Mouse (Mus musculus) ES-E14 (cell line): ENCODE results near the gene Ltf. TPM values are rescaled to one million over a fixed set of nuclear protein-coding genes. Genes with fewer than 3 reads are reported as not detected.

Experiments used
- DNase-seq: peaks from one replicate; pipeline ENCODE4 v3.0.0-alpha.2; 2013; ENCODE audit warnings: low read depth, low spot score
- H3K27ac ChIP-seq: 2 replicates; pipeline ENCODE4 v1.5.1; 2012; ENCODE audit warnings: low read depth, mild to moderate bottlenecking, low read length, moderate library complexity, mixed read lengths; ENCODE audit not compliant: poor library complexity, insufficient read depth, severe bottlenecking
- H3K36me3 ChIP-seq: 2 replicates; pipeline ENCODE4 v1.6.1; 2012; ENCODE audit warnings: mild to moderate bottlenecking, low read length, moderate library complexity, mixed read lengths; ENCODE audit not compliant: control insufficient read depth, poor library complexity, insufficient read depth, severe bottlenecking
- H3K4me1 ChIP-seq, 2 experiments: fragments of 150-350 bp in 1 of 2; sonication (generic) in 1 of 2; 2 replicates each; pipeline ENCODE4 v1.6.1; 2012; ENCODE audit warnings: low read length in 2 of 2, mild to moderate bottlenecking in 1 of 2, mixed read lengths in 1 of 2; ENCODE audit not compliant: control insufficient read depth in 2 of 2, insufficient read depth in 2 of 2, poor library complexity in 1 of 2
- H3K4me3 ChIP-seq, 2 experiments: fragments of 150-350 bp in 1 of 2; sonication (generic) in 1 of 2; 2 replicates each; pipeline ENCODE4 v1.5.1; 2012; ENCODE audit warnings: low read length in 2 of 2, low read depth in 1 of 2, mild to moderate bottlenecking in 1 of 2, mixed read lengths in 1 of 2; ENCODE audit not compliant: insufficient read depth in 1 of 2, poor library complexity in 1 of 2, severe bottlenecking in 1 of 2
- H3K9ac ChIP-seq: 2 replicates; pipeline ENCODE4 v1.6.1; 2012; ENCODE audit warnings: low read depth, mild to moderate bottlenecking, low read length, mixed read lengths; ENCODE audit not compliant: poor library complexity, insufficient read depth, severe bottlenecking
- H3K9me3 ChIP-seq: fragments of 150-350 bp; sonication (generic); 2 replicates; pipeline ENCODE4 v1.6.1; 2012; ENCODE audit warnings: low read depth, mild to moderate bottlenecking, low read length; ENCODE audit not compliant: control insufficient read depth, insufficient read depth
- CHD2 ChIP-seq: IDR thresholded peaks from 2 replicates; pipeline ENCODE4 v1.6.1; 2014; ENCODE audit warnings: mild to moderate bottlenecking, low read depth, low read length, inconsistent platforms
- HCFC1 ChIP-seq: IDR thresholded peaks from 2 replicates; pipeline ENCODE4 v1.6.1; 2012; ENCODE audit warnings: low read length, inconsistent platforms, borderline replicate concordance; ENCODE audit not compliant: insufficient read depth
- MAFK ChIP-seq: IDR thresholded peaks from 2 replicates; pipeline ENCODE4 v1.6.1; 2014; ENCODE audit warnings: mild to moderate bottlenecking, low read depth, low read length, inconsistent platforms; ENCODE audit not compliant: insufficient read depth
- ZC3H11A ChIP-seq: IDR thresholded peaks from 2 replicates; pipeline ENCODE4 v1.6.1; 2012; ENCODE audit warnings: low read depth, mild to moderate bottlenecking, inconsistent platforms, low read length, borderline replicate concordance
- ZNF384 ChIP-seq: IDR thresholded peaks from 2 replicates; pipeline ENCODE4 v1.6.1; 2012; ENCODE audit warnings: low read depth, low read length, inconsistent platforms
- in situ Hi-C, 2 experiments: fragments of 600-800 bp; cut with MboI; formaldehyde crosslinking; loops; one replicate each; pipeline ENCODE4 v1.15.1; 2025; ENCODE audit warnings: low sequenced_read_pairs in 2 of 2, inconsistent platforms in 1 of 2; ENCODE audit not compliant: unreplicated experiment in 2 of 2
- total RNA-seq: library from RNA; depleted of rRNA; stranded (reverse); fragments of 300-350 nt; gene quantifications from 2 replicates; pipeline ENCODE4 v1.2.3, GENCODE M21; 2012; rRNA removed

The Ltf gene
- total RNA-seq, 1 experiment: not detected

GRCm38 (mm10) chr9:111087960-111088359 lies 68.9 kb downstream of the Ltf start:
- TF ChIP-seq HCFC1 (no peak), MAFK (no peak), ZNF384 (no peak), ZC3H11A (no peak), CHD2 (no peak)
- Histone ChIP-seq H3K4me3 (no peak overlapping the region), H3K9me3 (no peaks in the 10 kb centered on the region), H3K36me3 (no peaks in the 10 kb centered on the region), H3K9ac (no peak overlapping the region), H3K4me1 (peaks cover 0 to 14% of the 10 kb centered on the region in 2 experiments; a peak in 3 of 4 replicates), H3K27ac (no peak overlapping the region)
- in situ Hi-C loops: no loop called here
- no peak for DNase-seq

GRCm38 (mm10) chr9:111088886-111089285 lies 69.8 kb downstream of the Ltf start:
- in situ Hi-C loops: no loop called here
- no peaks in the 10 kb centered on the region for H3K9me3 ChIP-seq
- H3K36me3 ChIP-seq: no peaks in the 10 kb centered on the region
- no peak for DNase-seq
- no peak overlapping the region for H3K4me3 ChIP-seq
- no peak overlapping the region for H3K9ac ChIP-seq
- H3K27ac ChIP-seq: no peak overlapping the region
- TF ChIP-seq MAFK: no peak
- TF ChIP-seq ZC3H11A: no peak
- no peak for TF ChIP-seq CHD2
- no peak for TF ChIP-seq HCFC1
- no peak for TF ChIP-seq ZNF384
- peaks cover 0 to 14% of the 10 kb centered on the region in 2 experiments; a peak in 3 of 4 replicates for H3K4me1 ChIP-seq

Other genes starting within 250 kb of the Ltf start
- gene Prss42, start 221.1 kb upstream of the Ltf start, total RNA-seq: 7.5 and 14.8 TPM in 2 replicates
- gene Prss44, start 205.3 kb upstream of the Ltf start, total RNA-seq: 1.5 and 2.2 TPM in 2 replicates
- gene Prss43, start 192.6 kb upstream of the Ltf start, total RNA-seq: 0.09 TPM in 1 of 2 replicates, not detected in the other
- 0.26 and 0.54 TPM in 2 replicates for gene Prss45, start 184.7 kb upstream of the Ltf start, total RNA-seq
- 0.63 and 2.8 TPM in 2 replicates for gene Prss46, start 174.8 kb upstream of the Ltf start, total RNA-seq
- gene Prss50, start 161.3 kb upstream of the Ltf start, total RNA-seq: 50.2 and 69.3 TPM in 2 replicates
- gene Als2cl, start 139.4 kb upstream of the Ltf start, total RNA-seq: 13.0 and 35.0 TPM in 2 replicates
- 0.67 and 0.79 TPM in 2 replicates for gene Tmie, start 139.2 kb upstream of the Ltf start, total RNA-seq
- gene Fam240a, start 102.4 kb upstream of the Ltf start, total RNA-seq: 1.0 TPM in 1 of 2 replicates, not detected in the other
- 904 and 1,760 TPM in 2 replicates for gene Tdgf1, start 73.1 kb upstream of the Ltf start, total RNA-seq
- 20.2 and 20.8 TPM in 2 replicates for gene Lrrc2, start 67.7 kb upstream of the Ltf start, total RNA-seq
- gene Rtp3, start 28.7 kb upstream of the Ltf start, total RNA-seq: 0.62 and 1.1 TPM in 2 replicates
- gene Ccrl2, start 38.2 kb downstream of the Ltf start, total RNA-seq: 0.26 and 0.40 TPM in 2 replicates
- 25.5 and 33.0 TPM in 2 replicates for gene Lrrfip2, start 98.3 kb downstream of the Ltf start, total RNA-seq